Mouse (Mus musculus) ES-Bruce4 (cell line): ENCODE results near the gene Cubn. TPM values are rescaled to one million over a fixed set of nuclear protein-coding genes. Genes with fewer than 3 reads are reported as not detected.

ENCODE experiments used
- H3K27ac ChIP-seq: 2 replicates; pipeline ENCODE4 v1.5.1; 2012; ENCODE audit warnings: low read length, inconsistent platforms; ENCODE audit not compliant: insufficient read depth
- H3K27me3 ChIP-seq: 2 replicates; pipeline ENCODE4 v1.6.1; 2012; ENCODE audit warnings: mild to moderate bottlenecking, low read length, inconsistent platforms; ENCODE audit not compliant: control insufficient read depth, poor library complexity, insufficient read depth, severe bottlenecking
- H3K36me3 ChIP-seq: 2 replicates; pipeline ENCODE4 v1.6.1; 2012; ENCODE audit warnings: inconsistent platforms, mild to moderate bottlenecking, low read length, moderate library complexity; ENCODE audit not compliant: control insufficient read depth, poor library complexity, insufficient read depth, severe bottlenecking
- H3K4me1 ChIP-seq: one replicate; pipeline ENCODE4 v1.8.1; 2011; ENCODE audit warnings: low read length; ENCODE audit not compliant: control insufficient read depth, insufficient read depth
- H3K4me3 ChIP-seq: 2 replicates; pipeline ENCODE4 v1.5.1; 2011; ENCODE audit warnings: low read depth, mild to moderate bottlenecking, low read length
- H3K9ac ChIP-seq: 2 replicates; pipeline ENCODE4 v1.6.1; 2012; ENCODE audit warnings: low read depth, mild to moderate bottlenecking, inconsistent platforms; ENCODE audit not compliant: poor library complexity, severe bottlenecking
- H3K9me3 ChIP-seq: replicated peaks from 2 replicates; pipeline ENCODE4 v1.6.1; 2012; ENCODE audit warnings: mild to moderate bottlenecking, low read length, inconsistent platforms; ENCODE audit not compliant: control insufficient read depth, poor library complexity, insufficient read depth, severe bottlenecking
- CTCF ChIP-seq: IDR thresholded peaks from one replicate; pipeline ENCODE4 v1.8.1; 2011; ENCODE audit warnings: low read depth, low read length
- EP300 ChIP-seq: IDR thresholded peaks from 2 replicates; pipeline ENCODE4 v1.6.1; 2011; ENCODE audit warnings: low read depth, low read length; ENCODE audit not compliant: insufficient read depth
- POLR2A ChIP-seq: IDR thresholded peaks from one replicate; pipeline ENCODE4 v1.8.1; 2011; ENCODE audit warnings: low read length; ENCODE audit not compliant: insufficient read depth
- polyA plus RNA-seq: library from polyadenylated mRNA; stranded (reverse); fragments of >200 nt; gene quantifications from 2 replicates; pipeline ENCODE4 v1.2.4, GENCODE M21; 2011; ENCODE audit warnings: low read depth; ENCODE audit not compliant: missing spikeins, insufficient read depth, insufficient read length

Cubn gene
- polyA plus RNA-seq, 1 experiment = 0.21 TPM

DNA sequence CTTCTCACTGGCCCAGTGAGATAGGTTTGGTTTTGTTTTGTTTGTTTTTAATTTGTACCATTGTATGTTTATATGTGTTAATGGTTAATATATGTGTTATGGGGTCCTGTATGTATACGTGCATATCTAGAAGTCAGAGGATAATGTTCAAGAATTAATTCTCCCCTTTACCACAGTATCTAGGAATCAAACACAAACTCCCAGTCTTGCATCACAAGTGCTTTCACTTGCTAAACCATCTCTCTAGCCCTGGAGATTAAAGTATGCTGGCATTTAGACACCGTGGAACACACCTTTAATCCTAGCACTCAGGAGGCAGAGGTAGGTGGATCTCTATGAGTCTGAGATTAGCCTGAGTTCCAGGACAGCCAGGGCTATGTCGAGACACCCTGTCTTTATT is 83.3 kb downstream of the Cubn start:
- no peaks in the 10 kb centered on the region for H3K4me1 ChIP-seq
- H3K4me3 ChIP-seq = no peak overlapping the region
- no peaks in the 10 kb centered on the region for H3K9me3 ChIP-seq
- no peak overlapping the region for H3K9ac ChIP-seq
- no peaks in the 10 kb centered on the region for H3K36me3 ChIP-seq
- no peak overlapping the region for H3K27ac ChIP-seq
- no peaks in the 10 kb centered on the region for H3K27me3 ChIP-seq
- TF ChIP-seq CTCF (no peak), EP300 (no peak), POLR2A (no peak)

DNA sequence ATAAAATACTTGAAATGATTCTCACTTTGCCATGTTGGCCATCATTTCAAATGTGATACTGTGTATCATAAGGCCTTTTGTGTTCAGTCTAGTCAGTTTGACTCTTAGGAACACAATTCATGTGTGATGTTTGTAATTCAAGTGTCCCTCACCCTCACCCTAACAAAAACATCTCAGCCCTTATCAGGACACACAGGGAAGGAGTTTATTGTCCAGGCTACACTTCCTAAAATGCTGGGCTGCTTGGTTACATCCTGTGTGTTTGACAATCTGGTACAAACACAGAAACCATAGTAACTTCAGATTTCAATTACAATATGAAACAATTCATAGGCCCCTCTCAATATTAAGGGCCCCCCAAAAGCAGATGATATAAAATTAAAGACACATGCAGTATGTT is 83.9 kb downstream of the Cubn start:
- Histone ChIP-seq H3K9ac (no peak overlapping the region), H3K4me3 (no peak overlapping the region), H3K36me3 (no peaks in the 10 kb centered on the region), H3K9me3 (no peaks in the 10 kb centered on the region), H3K27me3 (no peaks in the 10 kb centered on the region), H3K27ac (no peak overlapping the region), H3K4me1 (no peaks in the 10 kb centered on the region)
- TF ChIP-seq CTCF = no peak
- TF ChIP-seq EP300 = no peak
- no peak for TF ChIP-seq POLR2A

DNA sequence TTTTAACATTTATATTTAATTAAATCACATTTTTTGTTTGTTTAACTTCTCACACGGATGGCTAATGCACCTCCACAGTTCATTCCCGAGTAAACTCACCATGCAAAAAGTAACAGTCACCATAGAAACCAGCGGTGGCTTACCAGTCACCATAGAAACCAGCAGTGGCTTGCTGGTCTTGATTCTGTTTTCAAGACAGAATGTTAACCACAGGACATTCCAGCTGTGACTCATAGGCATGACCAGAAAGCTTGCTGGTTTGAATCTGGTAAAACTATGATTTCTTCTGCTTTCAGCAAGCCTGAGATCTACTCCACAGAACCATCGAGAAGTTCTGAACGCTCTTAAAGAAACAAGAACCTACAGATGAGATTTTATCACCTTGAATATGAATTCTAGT is 84.3 kb downstream of the Cubn start:
- no peaks in the 10 kb centered on the region for H3K4me1 ChIP-seq
- no peaks in the 10 kb centered on the region for H3K9me3 ChIP-seq
- H3K27me3 ChIP-seq = no peaks in the 10 kb centered on the region
- H3K36me3 ChIP-seq = no peaks in the 10 kb centered on the region
- no peak overlapping the region for H3K9ac ChIP-seq
- no peak for TF ChIP-seq CTCF
- TF ChIP-seq POLR2A = no peak
- TF ChIP-seq EP300 = no peak
- H3K27ac ChIP-seq = no peak overlapping the region
- no peak overlapping the region for H3K4me3 ChIP-seq

DNA sequence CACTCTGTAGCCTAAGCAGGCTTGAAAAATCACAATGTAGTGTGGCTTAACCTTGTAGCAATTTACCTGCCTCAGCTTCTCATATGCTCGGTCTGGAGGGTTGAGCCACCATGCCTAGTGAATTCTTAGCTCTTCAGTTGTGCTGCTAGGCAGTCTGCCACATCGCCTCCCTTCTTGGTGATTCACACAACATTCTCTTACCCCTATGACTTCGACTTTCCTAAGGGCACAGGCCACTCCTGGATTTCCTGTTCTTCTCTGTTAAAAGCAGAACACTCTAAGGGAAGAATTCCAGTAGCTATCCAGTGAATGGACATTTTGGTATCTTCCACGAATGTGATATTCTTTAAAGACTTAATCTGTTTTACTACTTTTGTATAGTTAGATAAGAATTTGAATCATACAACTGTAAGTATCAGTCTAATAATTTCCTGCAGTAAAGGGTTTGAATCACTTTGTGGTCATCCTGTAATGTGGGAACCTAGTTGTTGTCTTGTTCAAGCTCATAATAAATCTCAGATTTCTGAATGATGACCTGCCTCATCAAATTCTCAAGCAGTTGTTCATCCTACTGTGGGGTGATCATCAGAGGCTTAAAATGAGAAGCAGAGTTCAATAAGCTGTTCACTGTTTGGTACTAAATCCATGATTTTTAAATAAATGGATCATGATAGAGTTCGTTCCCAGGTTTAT is 86.5 kb downstream of the Cubn start:
- H3K27ac ChIP-seq = no peak overlapping the region
- no peaks in the 10 kb centered on the region for H3K9me3 ChIP-seq
- no peaks in the 10 kb centered on the region for H3K27me3 ChIP-seq
- H3K4me3 ChIP-seq = no peak overlapping the region
- TF ChIP-seq POLR2A (no peak), EP300 (no peak), CTCF (no peak)
- no peaks in the 10 kb centered on the region for H3K4me1 ChIP-seq
- no peaks in the 10 kb centered on the region for H3K36me3 ChIP-seq
- no peak overlapping the region for H3K9ac ChIP-seq

DNA sequence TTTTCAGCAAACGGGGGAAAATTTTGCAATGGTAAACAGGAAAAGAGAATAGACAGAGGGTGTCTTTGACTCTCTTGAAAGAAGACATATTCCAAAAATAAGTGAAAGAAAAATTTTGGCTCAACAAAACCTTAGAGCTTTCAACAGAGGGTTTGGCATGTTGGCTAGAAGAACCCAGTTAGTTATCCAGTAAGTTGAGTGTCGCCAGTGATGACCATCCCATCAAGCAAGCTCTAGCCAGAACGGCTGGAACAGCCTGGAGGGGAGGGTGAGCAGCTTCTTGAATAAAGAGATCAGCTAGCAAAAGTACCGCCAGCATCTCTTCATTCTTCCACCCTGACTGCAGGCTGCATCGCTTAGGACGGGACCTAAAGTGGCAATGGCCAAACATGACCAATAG is 90.8 kb downstream of the Cubn start:
- TF ChIP-seq POLR2A (no peak), CTCF (no peak), EP300 (no peak)
- Histone ChIP-seq H3K9ac (no peak overlapping the region), H3K27ac (no peak overlapping the region)

DNA sequence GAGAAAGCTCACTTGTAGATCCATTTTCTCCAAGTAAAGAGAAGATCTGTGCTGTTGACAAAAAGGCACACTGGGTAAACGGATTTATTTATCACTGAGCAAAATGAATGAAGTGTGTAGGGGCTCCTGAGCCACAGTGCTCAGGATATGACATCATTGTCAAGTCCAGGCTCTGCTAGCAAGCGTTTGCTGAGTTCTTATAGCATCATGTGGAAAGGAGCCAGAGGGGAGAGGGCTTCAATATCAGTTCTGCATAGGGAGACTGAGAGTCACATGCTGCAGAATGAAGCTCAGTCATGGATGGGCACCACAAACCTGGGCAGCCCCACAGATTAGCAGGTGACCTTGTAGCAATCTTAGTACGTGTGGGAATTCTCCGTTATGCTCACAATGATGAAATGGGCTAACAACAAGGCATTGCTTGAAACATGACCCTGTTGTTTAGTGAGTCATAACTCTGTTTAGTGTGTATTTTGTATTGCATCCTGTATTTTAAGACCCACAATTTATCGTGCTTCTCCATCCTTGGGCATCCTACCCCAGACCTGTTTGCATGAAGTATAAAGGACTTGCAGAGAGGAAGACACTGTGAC is 92.0 kb downstream of the Cubn start:
- no peaks in the 10 kb centered on the region for H3K9me3 ChIP-seq
- no peaks in the 10 kb centered on the region for H3K36me3 ChIP-seq
- no peak overlapping the region for H3K4me3 ChIP-seq
- no peak overlapping the region for H3K27ac ChIP-seq
- no peak overlapping the region for H3K9ac ChIP-seq
- no peaks in the 10 kb centered on the region for H3K27me3 ChIP-seq
- no peaks in the 10 kb centered on the region for H3K4me1 ChIP-seq
- TF ChIP-seq CTCF = no peak
- TF ChIP-seq POLR2A = no peak
- no peak for TF ChIP-seq EP300

More for the DNA sequence above, 90.8 kb downstream of the Cubn start:
- Histone ChIP-seq H3K4me1 (no peaks in the 10 kb centered on the region), H3K9me3 (no peaks in the 10 kb centered on the region), H3K36me3 (no peaks in the 10 kb centered on the region), H3K27me3 (no peaks in the 10 kb centered on the region), H3K4me3 (no peak overlapping the region)
